ENCODE assay signal across 8 mouse cellular contexts in the genomic region with DNA sequence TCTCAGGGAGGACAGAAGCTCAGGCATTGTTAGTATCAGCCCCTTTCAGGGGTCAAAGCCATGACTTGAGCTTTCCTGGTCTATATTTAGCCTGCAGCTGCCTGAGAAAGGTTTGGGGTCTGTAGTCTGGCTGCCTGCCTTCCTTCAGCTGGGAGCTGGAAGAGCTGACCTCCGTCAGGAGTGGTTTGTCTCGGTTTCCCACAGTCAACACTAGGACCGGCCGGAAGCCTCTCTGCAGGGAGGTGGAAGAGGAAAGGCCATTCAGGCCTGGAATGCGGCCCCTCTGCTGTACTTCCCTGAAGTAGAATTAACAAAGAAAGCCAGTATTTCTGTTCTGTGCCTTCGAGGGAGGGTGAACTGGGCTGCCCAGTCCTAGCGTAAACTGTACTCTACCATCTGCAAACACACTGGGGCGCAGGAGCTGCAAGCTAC.
DNase-seq lines count a peak whose midpoint lies in the region; ATAC-seq and TF ChIP-seq lines count a peak whose summit lies in the region.

No protein-coding gene starts in this region.

- no peaks in the 10 kb centered on the region for H3K27me3 ChIP-seq in intestine, postnatal 0 days (replicated peaks; ENCODE audit: control insufficient read depth, insufficient read depth, low read length)
- H3K27me3 ChIP-seq in lung, embryonic 14.5 days (ENCODE audit: insufficient read depth, low read length) = no peaks in the 10 kb centered on the region

- TF ChIP-seq CTCF in gastrocnemius, adult 2 months (IDR thresholded peaks at IDR 0.05) = no peak
- TF ChIP-seq CTCF in intestine, postnatal 0 days (IDR thresholded peaks at IDR 0.05; ENCODE audit: low read depth) = peak; percentile 19; the same call in 1 of the 2 replicates
- TF ChIP-seq CTCF in lung, embryonic 14.5 days (IDR thresholded peaks at IDR 0.05; ENCODE audit: low read depth) = 0 out of 2 replicates have a peak, but pooled peaks have one; percentile 19

- peak overlapping the region; percentile 61 for H3K4me2 ChIP-seq in intestine, postnatal 0 days (replicated peaks; ENCODE audit: low read depth)
- H3K4me2 ChIP-seq in lung, embryonic 14.5 days = peak overlapping the region; percentile 74

- no peaks in the 10 kb centered on the region for H3K9me3 ChIP-seq in intestine, postnatal 0 days (ENCODE audit: control insufficient read depth)
- H3K9me3 ChIP-seq in lung, embryonic 14.5 days (ENCODE audit: low read depth, low read length) = no peaks in the 10 kb centered on the region

- H3K9ac ChIP-seq in intestine, postnatal 0 days (ENCODE audit: low read depth, low read length) = no peak overlapping the region
- peak overlapping the region; percentile 61 for H3K9ac ChIP-seq in lung, embryonic 14.5 days

- DNase-seq in gastrocnemius, adult 2 months = peak; percentile 52
- DNase-seq in gastrocnemius, postnatal 25 days = no peak
- DNase-seq in heart, adult 11 months = peak; percentile 98
- peak; percentile 83 for DNase-seq in lung, embryonic 14.5 days
- DNase-seq in thymus, postnatal 14 days = no peak
- no peak for DNase-seq in frontal cortex, postnatal 10 days (ENCODE audit: low spot score in 2 of 2)
- no peak for DNase-seq in gastrocnemius, postnatal 36 days

- H3K4me1 ChIP-seq in intestine, postnatal 0 days (replicated peaks; ENCODE audit: control insufficient read depth, insufficient read depth, low read length) = peaks cover 3% of the 10 kb centered on the region; the same call in 1 of the 2 replicates
- peaks cover 34% of the 10 kb centered on the region for H3K4me1 ChIP-seq in lung, embryonic 14.5 days (ENCODE audit: insufficient read depth)

- H3K36me3 ChIP-seq in intestine, postnatal 0 days (ENCODE audit: control insufficient read depth, insufficient read depth) = no peaks in the 10 kb centered on the region
- peaks cover 20% of the 10 kb centered on the region for H3K36me3 ChIP-seq in lung, embryonic 14.5 days (ENCODE audit: insufficient read depth)

- WGBS in intestine, postnatal 0 days = 49% methylated on average over 8 of the region's 8 CpGs
- WGBS in lung, embryonic 14.5 days = 8% methylated on average over 8 of the region's 8 CpGs

- H3K27ac ChIP-seq in gastrocnemius, adult 2 months = peak overlapping the region; percentile 92
- H3K27ac ChIP-seq in intestine, postnatal 0 days (ENCODE audit: low read depth, low read length) = no peak overlapping the region
- peak overlapping the region; percentile 92 for H3K27ac ChIP-seq in lung, embryonic 14.5 days (ENCODE audit: low read depth)

- intact Hi-C loops in gastrocnemius, adult 2 months (cut with DNase I) = loop anchor here (5.0 kb wide), 1 partner anchor 65 kb away; no protein-coding TSS in a partner anchor
- intact Hi-C loops in gastrocnemius, postnatal 36 days (cut with DNase I) = no loop called here

- no peak for ATAC-seq in intestine, postnatal 0 days
- peak; percentile 63 for ATAC-seq in lung, embryonic 14.5 days (ENCODE audit: insufficient read depth)

- H3K4me3 ChIP-seq in gastrocnemius, adult 2 months = peak overlapping the region; percentile 73
- H3K4me3 ChIP-seq in intestine, postnatal 0 days (ENCODE audit: low read depth, low read length) = peak overlapping the region; percentile 30; the same call in 1 of the 2 replicates
- H3K4me3 ChIP-seq in lung, embryonic 14.5 days (ENCODE audit: low read depth, low read length) = peak overlapping the region; percentile 46

Comparison
In these comparisons a context has a peak if more than half of its experiments do, and no peak if none do; other contexts are left out.
1. DNase-seq: peak in gastrocnemius, adult 2 months (single experiment), heart, adult 11 months (single experiment) and lung, embryonic 14.5 days (single experiment); none in gastrocnemius, postnatal 25 days (single experiment), thymus, postnatal 14 days (single experiment), frontal cortex, postnatal 10 days (0 of 2) and gastrocnemius, postnatal 36 days (0 of 2).
2. Peak in every context shown above with its lines, with median percentiles within 50 percentile points of each other: H3K4me3 ChIP-seq.